Mouse (Mus musculus) neural tube, embryonic 10.5 days (tissue): Measurements from ENCODE around the gene Glt6d1.
"Not testable (repeated sequence)": the region's sequence is repeated elsewhere in the genome, so short reads cannot be mapped to it uniquely, and the experiment has no call there.

Source experiments
- DNase-seq: peaks from one replicate; pipeline ENCODE4 v3.0.0-alpha.2; 2017; ENCODE audit warnings: low spot score; ENCODE audit errors: extremely low spot score

The Glt6d1 gene

DNA sequence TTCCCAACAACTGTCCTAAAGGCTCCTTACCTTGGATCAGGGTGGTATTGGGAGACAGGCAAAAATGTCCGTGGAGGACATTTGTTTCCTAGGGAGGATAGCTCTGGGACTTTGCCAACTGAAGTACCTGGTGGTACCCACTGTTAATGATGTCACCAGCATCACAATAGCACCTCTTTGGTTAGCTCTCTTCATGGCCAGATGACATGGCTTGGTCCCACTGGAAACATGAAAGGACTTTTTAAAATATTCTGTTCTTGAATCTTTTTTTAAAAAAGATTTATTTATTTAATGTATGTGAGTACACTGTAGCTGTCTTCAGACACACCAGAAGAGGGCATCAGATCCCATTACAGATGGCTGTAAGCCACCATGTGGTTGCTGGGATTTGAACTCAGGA, at the start of gene Glt6d1:
TSS of gene Glt6d1 (minus strand) at position 101 of the 400 bp plus-strand sequence.
- not testable (repeated sequence) for DNase-seq

DNA sequence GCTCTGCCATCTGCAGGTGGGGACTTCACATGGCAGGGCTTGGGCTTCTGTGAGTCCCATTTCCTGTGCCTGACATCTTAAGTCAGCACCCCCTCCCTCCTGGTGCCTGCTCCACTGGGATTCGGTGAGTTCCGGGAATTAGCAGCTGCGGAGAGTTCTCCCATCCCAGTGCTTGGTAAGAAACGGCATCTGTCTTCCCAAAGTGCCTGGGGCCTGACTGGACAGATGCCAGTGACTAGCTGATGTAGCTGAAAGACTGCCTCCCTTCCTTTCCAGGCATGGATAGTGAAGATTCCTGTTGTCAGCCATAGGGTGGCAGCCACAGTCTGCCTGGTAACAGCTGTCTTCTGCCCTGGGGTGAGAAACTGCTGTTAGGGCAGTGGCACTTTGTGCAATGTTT, 49.8 kb upstream of the Glt6d1 start:
- DNase-seq = no peak

DNA sequence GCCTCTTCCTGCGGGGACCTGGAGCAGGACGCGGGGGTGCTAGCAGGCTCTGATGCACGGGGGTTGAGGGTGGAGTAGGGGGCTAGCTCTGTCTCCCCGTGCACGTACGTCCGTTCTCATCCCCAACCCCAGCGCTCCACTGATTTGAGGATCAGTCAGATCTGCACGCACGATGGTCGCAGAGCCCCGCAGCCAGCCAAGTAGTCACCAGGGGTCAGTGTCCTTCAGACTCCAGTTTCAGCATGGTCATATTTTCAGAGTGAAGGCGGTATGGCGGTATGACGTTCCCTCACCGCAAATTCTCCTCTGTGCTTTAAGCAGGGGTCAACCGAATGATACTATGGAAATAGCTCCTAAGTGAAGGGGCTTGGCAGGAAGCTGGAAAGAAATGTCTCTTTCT, 48.6 kb upstream of the Glt6d1 start:
- no peak for DNase-seq

DNA sequence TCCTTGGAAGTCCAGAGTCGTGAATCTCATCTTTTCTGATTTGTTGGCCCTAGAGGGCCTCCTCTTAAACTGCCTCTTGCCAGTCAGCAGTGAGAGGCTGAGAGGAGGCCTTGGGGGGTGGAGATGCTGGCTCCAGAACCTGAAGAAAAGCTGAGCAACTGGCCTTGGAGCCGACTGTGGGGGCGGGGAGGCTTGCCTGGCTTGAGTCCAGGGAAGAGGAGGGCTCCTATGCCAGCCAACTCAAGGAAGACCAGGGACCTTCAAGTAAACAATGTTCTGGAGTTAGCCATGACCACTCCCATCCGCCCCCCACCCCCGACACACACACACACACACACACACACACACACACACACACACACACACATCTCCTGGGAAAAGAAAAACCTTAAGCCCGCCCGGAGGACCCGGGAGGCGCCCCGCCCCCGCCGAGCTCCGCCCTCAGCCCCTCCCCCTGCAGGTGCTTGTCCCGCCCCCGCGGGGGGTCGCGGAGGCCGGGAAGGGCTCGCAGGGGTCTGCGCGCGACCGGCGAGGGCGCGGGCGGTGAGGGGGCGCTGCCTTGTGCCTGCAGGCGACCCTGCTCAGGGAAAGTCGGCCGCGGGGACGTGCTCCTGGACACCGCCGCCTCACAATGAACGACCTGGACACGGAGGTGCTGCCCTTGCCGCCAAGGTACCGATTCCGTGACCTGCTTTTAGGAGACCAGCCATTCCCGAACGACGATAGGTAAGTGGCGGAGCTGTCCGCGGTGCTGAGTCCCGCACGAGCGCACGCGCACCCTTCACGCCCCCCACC, 47.9 kb upstream of the Glt6d1 start, which contains the start of gene Kcnt1:
TSS of gene Kcnt1 (plus strand) at position 398 of the 795 bp plus-strand sequence.
- peak; percentile 41 for DNase-seq

DNA sequence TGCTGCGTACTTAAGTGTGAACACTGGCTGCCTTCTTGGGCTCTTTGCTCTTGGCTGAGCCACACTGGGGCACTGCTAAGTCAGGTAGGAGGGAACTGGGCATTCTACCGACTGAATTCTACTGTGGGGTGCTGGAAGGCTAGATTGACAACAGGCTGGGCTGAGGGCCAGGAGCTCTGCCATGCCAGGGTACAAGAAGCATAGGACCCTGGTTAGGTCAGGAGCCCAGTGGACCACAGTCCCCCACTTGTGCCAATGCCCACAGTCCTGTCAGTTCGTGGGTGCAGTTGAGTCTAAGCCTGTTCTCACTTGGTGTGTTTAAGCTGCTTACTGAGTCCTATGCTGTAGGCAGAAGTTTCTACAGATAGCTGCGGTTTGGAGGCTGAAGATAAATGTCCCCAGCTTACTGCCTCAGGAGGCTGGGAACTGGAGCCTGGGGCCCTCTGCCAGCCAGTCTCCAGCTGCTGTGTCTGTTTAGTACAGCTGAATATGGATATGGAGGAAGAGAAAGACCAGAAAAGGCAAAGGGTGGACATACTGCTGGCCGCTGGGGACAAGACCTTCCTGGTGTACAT, 47.1 kb upstream of the Glt6d1 start:
- DNase-seq = no peak

DNA sequence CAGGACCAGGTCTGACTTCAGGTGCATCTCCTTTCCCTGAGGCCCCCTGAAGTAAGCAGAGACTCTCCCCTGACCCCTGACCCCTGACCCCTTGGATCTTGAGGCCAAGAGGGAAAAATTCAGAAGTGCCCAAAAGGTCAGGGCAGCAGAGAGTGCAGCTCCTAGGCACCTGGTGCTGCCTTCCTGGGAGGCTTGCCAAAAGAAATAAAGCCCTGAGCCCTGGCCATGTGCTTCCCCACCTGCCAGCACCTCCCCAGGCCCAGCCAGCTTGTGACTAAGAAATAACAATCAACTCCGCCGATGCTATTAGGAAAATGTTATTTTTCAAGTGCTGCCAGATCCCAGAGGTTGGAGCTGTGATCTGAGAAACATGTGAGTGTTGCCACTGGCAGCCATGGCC, 46.4 kb upstream of the Glt6d1 start:
- no peak for DNase-seq

DNA sequence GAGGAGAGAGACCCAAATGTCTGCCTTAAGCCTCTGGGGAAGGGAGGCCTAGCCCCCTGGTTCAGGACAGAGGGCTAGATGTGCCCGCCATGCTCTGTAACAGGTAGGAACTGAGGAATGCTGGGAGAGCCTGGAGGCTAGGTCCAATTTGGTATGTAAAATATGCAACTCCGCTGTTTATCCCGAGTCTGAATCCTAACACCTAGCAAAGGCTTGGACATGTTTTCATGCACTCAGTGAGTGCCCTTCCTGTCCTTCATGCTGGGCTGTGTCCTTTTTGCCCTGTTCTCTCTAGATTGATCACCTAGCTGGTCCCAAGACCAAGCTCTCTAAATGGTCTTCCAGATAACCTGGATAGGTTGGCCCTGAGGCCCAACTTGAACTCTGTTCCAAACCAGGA, 44.2 kb upstream of the Glt6d1 start:
- DNase-seq = no peak

DNA sequence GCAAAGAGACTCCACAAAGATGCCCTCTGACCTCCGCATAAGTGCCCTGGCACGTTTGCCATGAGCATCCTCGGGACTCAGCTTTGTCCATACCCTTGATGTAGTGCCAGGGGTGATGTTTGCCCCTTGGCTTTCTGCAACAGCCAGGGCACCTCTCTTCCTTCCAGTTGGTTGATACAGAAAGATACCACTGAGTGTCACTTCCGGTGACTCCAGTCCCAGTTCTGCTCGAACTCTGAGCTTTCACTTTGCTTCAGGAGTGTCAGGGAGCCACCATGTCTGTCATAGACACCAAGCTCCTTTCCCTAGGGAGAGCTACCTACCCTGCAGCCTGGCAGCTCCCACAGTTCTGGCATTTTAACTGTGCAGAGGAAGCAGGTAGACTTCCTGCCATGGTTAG, 38.4 kb upstream of the Glt6d1 start:
- DNase-seq = no peak

DNA sequence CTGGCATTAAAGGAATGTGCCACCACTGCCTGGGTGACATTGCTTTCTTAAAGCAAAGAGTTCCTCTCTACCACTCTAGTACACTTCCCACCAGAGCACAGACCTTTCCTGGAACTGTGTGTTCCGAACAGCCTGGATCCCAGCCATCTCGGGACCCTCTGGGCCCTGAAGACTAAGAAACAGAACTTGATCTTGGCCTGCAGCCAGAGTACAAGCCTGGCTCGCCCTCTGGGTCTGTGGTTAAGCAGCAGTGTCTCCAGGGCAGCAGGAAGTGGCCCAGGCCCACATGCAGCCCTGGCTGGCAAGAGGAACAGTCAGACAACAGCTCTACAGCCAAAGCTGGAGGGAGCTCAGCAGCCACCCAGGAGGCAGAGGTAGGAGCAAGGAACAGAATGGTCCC, 37.0 kb upstream of the Glt6d1 start:
- DNase-seq = no peak

DNA sequence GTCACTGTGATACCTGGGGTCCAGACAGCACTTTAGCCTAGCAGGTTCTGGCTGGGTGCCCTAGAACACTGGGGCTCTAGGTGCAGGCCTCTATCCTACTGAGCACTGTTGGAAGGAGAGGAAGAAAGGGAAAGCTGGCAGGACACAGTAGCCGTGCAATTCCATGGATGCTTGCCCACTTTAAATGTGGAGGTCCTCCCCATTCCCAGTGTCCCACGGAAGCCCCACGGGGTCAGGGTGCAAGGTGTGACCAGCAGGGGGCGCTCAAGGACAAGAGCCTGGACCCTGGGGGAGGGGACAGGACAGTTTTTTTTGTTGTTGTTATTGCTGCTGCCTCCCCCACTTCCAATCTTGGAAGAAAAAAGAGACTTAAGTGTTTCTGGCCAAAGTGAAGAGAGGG, 34.7 kb upstream of the Glt6d1 start:
- peak; percentile 54 for DNase-seq

DNA sequence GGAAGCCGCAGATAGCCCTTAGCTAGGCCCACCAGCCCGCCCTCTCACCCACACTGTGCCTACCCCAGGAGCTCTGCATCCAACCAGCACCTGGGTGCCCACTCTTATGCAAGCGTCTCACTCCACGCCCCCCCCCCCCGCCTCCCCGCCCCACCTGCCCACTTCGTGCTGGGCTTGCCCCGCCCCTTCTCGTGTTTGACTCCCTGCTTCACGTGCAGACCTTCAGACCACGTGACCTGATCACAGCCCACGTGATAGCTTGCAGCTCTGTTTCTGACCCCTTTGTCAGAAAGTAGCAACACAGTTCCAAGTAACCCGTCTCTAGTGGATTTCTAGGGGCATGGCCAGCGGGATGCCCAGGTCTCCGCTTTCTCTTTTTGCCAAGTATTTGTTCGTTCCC, 31.6 kb upstream of the Glt6d1 start, which contains the start of gene Sohlh1:
TSS of gene Sohlh1 (minus strand) at position 23 of the 400 bp plus-strand sequence.
- DNase-seq = no peak

DNA sequence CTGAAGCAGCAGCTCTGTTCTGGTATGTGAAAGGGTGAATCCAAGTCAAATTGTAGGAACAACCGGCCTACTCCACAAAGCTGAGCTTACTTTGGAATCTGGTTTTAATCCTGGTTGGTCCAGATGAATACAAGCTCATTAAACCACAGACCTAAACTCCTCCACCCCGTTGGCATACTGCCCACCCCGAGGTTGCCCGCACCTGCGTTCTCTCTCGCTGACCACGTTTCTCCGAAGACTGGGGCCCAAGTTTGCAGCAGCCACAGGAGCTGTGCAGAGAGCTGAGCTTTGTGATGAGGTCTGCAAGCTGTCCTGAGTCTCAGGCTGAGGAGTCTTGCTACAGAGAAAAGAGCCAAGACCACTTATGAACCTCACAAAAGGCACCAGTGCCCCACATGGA, 30.9 kb upstream of the Glt6d1 start:
- no peak for DNase-seq

DNA sequence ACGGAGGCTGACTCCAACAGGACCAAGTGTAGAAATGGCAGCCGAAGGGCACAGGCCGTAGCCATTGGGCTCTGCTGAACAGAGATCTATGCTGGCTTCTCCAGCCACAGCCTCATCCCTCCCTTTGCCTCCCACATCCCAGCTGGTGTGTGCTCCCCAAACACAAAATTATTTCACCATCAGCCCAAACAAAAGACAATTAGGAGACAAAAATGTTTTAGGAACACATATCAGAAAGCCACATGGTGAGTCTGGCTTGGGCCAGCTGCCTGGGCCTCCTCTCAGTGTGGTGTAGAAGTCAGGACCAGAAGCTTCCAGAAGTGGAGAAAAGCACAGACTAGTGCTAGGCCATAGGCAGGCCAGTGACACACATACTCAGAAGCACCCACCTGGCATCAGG, 28.4 kb upstream of the Glt6d1 start:
- DNase-seq = no peak

DNA sequence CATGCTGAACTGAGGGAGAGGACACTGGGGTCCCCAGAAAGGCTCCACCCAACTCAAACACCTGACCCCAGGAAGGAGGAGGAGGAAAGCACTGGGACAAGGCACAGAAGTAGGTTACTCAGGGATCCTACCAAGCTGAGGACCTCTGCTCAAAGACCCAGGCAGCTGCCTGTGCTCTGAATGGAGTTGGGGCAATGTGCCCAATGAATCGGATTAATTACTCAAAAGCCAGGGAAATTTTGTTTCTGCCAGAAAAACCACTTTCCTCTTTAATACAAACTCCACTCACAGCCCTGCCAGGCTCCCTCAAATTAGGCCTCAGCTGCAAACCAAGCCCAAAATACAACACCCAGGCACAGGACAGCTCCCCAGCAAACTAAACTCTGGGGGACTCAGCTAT, 27.1 kb upstream of the Glt6d1 start:
- DNase-seq = no peak

DNA sequence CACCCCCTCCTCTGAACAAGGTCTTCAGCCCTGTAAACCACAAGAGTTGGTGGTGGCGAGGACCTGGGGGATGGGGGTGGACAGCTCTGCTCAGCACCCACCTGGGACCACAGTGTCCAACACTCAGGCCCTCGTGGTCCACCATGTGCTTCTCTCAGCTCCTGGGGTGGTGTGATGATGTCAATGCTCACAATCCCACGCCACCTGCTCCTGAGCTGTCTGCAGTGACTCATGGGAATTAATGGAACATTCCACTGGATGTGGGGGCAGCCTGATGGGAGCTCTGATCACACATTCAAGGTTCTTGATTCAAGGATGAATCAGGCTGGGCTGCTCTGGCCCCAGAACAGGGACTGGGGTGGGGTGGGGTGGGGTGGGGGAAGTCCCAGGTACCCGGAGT, 26.5 kb upstream of the Glt6d1 start:
- DNase-seq = no peak

DNA sequence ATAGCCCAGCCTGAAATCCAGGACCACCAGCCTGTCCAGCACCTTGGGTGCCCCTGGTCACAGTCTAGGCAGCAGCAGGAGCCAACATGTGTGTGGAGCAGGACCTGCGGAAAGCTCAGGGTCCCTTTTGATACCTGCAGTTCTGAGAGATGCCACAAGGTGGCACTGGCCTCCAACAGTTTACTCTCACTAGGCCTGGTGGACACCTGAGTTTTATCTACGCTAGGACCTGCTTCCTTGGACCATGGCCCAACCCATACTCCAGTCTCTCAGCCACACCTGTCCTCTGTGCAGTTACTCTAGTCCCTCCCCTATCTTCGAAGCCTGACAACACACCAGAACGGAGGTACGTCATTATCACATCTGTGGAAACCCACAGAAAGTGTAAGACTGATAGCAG, 20.6 kb upstream of the Glt6d1 start:
- DNase-seq = peak; percentile 77

DNA sequence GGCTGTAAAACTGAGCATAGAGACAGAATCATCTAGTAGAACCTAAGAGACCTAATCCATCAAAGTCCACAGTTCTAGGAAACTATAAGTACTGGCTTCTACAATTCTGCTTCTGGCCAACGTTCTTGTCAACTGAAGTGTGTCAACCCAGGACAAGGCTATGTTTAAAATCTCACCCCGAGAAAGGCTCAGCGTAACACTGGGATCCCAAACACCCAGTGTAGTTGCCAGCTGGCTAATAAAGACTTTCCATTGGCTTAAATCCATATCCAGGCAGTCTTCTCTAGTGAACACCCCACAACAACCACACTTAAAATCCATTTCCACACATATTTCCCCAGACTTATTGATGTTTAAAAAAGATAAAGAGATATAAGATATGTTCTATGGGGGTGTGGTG, 15.1 kb upstream of the Glt6d1 start:
- no peak for DNase-seq

DNA sequence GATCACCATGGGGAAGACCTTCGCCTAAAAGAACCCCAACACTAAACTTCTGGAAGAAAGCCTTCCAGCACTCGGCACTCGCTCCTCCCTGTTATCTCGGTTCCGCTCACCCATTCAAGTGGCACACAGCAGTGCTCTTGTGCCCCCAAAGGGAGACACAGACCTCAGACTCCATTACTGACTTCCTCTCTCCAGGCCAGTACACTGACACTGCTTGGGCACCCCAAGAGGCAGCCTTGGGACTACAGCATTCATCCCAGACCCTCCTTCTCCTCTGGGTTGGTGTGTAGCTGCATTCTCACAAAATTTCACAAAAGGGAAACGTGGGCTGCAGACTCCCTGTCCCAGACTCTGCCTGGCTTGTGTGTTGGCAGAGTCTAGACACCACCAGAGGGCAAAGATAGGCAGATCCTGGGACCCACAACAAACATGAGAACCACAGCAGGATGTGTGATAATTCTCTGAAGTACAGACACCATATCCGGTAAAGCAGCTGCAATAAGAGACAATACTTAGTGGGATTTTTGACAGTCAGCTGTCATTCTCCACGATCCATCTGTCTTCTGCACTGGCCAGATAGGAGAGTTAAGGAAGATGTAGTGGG, 12.8 kb upstream of the Glt6d1 start:
- no peak for DNase-seq

DNA sequence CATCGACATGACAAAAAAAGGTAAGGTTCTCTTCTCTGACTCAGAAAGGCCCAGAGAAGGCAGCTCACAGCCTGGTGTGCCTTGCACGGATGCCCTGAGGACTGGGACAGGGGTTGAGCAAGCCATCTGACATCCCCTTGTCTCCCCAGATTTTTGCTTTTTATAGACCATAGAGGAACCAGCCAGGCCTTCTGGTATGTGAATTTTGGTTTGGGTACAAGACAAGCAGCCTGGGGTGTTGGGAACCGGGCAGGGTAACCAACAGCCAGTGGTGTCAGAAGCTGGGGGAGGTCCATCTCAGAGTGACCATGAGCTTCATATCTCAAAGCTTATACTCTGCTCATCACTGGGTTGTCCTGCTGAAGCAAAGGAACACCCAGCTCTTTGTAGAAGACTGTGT, 9.1 kb upstream of the Glt6d1 start:
- DNase-seq = no peak

DNA sequence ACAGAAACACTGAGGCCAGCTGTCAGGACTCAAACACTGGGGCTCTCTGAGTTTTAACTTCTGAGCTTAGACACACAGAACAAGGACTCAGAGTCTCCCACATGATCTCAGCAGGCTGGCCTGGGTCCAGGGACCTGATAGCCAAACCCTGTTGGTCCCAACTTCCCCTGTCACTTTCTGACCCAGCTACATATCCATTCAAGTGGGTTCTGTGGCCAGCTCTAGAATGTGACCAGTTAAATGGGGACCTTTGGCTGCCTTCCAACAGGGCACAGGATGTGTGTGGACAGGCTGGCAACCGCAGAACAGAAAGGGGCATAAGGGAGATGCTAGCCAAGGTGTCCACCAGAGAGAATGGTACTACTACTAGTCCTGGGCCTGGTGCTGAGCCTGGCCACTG, 7.2 kb upstream of the Glt6d1 start, which contains the start of gene Lcn9:
TSS of gene Lcn9 (plus strand) at position 348 of the 400 bp plus-strand sequence.
- no peak for DNase-seq

DNA sequence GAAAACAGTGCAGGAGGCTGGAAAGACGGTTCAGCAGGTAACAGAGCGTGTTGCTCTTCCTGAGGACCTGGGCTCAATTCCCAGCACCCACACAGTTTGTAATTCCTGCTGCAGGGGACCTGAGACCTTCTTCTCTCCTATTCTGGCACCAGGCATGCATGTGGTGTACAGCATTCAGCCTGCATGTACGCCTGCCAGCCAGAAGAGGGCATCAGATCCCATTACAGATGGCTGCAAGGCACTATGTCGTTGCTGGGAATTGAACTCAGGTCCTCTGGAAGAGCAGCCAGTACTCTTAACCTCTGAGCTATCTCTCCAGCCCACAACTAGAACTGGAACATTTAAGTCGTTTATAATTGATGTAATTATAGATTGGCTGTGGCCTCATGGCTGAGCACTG, 2.3 kb downstream of the Glt6d1 start:
- no peak for DNase-seq

DNA sequence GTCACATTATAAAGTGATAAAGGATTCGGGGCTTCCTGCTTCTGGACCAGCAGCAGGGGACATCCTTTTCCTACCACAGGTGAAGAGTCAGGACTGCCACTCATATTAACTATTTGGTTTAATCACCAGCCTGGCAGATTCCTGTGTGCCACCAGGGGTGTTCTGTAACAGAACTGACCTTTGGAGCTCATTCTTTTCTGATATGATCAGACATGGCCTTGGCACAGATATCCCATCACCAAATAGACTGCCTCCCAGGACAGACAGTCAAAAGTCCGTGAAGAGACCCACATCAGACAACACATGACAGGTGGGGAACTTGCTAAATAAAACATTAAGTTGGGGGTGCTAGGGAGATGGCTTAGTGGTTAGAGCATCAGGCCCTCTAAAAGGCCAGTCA, 3.9 kb downstream of the Glt6d1 start:
- DNase-seq = no peak

DNA sequence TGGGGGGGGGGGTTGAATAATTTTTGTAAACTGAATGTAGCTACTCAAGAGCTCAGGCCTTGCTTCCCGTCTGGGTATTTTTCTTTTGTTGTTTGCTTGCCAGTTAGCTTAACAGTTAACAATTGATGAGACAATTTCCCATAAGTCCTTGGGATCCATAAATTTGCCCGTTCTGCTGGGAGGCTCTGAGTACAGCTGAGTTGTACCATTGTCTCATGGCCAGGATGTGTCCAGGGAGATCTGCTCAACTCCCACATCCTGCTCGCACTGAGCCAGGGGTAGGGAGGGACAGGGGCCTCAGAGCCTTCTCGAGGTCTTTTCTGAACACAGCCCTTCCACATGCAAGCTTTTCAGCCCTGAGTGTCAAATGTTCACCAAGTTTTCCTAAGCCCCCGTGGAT, 17.6 kb downstream of the Glt6d1 start:
- no peak for DNase-seq
